Mouse (Mus musculus): Measurements from ENCODE around the gene Gins1. TPM values are rescaled to one million over a fixed set of nuclear protein-coding genes. Genes with fewer than 3 reads are reported as not detected.
"Not testable (repeated sequence)": the region's sequence is repeated elsewhere in the genome, so short reads cannot be mapped to it uniquely, and the experiment has no call there.

Gins1 gene
- polyA plus RNA-seq, 1 experiment from 2014 or later, result 26.4 TPM

DNA sequence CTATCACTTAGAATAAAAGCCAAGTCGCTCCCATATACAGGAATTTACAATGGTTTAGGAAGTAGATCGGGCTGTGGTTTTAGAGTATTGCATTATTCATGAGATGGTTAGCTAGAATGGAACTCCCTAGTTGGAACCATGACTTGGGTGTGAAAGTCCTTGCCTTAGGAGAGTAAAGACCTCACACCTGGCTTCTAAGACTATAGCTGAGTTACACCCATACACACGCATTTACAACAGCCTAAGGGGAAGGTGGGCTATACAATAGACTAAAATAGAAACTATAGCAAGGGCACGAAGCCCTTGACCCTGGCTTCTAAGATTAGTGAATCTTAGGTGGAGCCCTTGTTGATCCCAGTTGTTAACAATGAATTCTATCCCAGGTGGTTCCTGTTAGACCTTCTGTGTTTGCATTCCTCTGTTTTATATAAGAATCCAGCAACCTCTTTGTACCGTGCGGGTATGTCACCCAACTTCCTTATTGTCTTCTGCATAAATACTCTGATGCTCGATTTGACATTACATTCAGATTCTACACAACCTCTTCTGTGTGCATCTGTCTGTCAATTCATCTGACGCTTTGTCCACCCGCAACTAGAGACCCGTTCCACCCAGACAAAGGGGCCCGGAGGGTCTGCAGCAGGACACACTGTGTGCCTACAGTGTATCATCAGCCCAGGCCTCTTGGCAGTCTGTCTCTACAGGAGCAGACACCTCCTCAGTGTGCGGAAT, 42.8 kb downstream of the Gins1 start:
- H3K9ac ChIP-seq (ENCODE audit: low read depth, low read length); H3K4me2 ChIP-seq (ENCODE audit: low read depth, low read length); H3K27ac ChIP-seq (ENCODE audit: low read length); H3K36me3 ChIP-seq (ENCODE audit: control insufficient read depth, insufficient read depth, low read length); H3K9me3 ChIP-seq (ENCODE audit: control insufficient read depth, low read length); ATAC-seq; H3K4me1 ChIP-seq (ENCODE audit: control insufficient read depth, insufficient read depth, low read length); H3K27me3 ChIP-seq (replicated peaks; ENCODE audit: control insufficient read depth, insufficient read depth, low read length); H3K4me3 ChIP-seq (ENCODE audit: low read length): not testable (repeated sequence)
- WGBS, result 84% methylated on average over 12 of the region's 12 CpGs

- Histone ChIP-seq H3K27ac (ENCODE audit: low read length) (no peak overlapping the region), H3K9me3 (ENCODE audit: control insufficient read depth, low read length) (no peaks in the 10 kb centered on the region), H3K4me1 (ENCODE audit: control insufficient read depth, insufficient read depth, low read length) (no peaks in the 10 kb centered on the region), H3K4me2 (ENCODE audit: low read depth, low read length) (no peak overlapping the region), H3K36me3 (ENCODE audit: control insufficient read depth, insufficient read depth, low read length) (0 out of 2 replicates have a peak, but pooled peaks cover 2% of the 10 kb centered on the region), H3K9ac (ENCODE audit: low read depth, low read length) (no peak overlapping the region), H3K27me3 (replicated peaks; ENCODE audit: control insufficient read depth, insufficient read depth, low read length) (no peaks in the 10 kb centered on the region), H3K4me3 (ENCODE audit: low read length) (no peak overlapping the region)
- no peak for ATAC-seq
- WGBS, result 80% methylated on average over 5 of the region's 5 CpGs
Observed at GRCm38 (mm10) chr2:150948786-150949185, 43.6 kb downstream of the Gins1 start.

DNA sequence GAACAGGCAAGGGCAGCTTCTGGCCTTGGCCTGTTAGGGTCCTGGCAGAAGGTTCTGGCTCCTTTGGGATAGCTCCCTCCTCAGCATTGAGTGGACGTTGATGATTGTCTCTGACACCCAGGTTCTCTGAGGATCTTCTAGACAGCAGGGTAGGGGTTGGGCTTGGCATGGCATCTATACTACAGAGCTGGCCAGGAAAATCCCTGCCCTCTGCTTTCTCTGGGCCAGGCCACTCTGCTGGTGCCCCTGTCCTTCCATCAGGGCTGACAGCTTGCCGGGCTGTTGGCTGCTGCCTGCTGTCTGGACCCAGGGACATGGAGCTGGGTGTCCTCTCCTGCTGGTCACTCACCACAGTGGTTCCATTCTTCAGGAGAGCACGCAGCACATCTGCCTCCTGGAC, 44.5 kb downstream of the Gins1 start:
- ATAC-seq, result no peak
- Histone ChIP-seq H3K9me3 (ENCODE audit: control insufficient read depth, low read length) (no peaks in the 10 kb centered on the region), H3K27me3 (replicated peaks; ENCODE audit: control insufficient read depth, insufficient read depth, low read length) (no peaks in the 10 kb centered on the region), H3K36me3 (ENCODE audit: control insufficient read depth, insufficient read depth, low read length) (no peaks in the 10 kb centered on the region), H3K4me1 (ENCODE audit: control insufficient read depth, insufficient read depth, low read length) (no peaks in the 10 kb centered on the region), H3K4me3 (ENCODE audit: low read length) (no peak overlapping the region), H3K9ac (ENCODE audit: low read depth, low read length) (no peak overlapping the region), H3K4me2 (ENCODE audit: low read depth, low read length) (no peak overlapping the region), H3K27ac (ENCODE audit: low read length) (no peak overlapping the region)
- 90% methylated on average over 3 of the region's 3 CpGs for WGBS

DNA sequence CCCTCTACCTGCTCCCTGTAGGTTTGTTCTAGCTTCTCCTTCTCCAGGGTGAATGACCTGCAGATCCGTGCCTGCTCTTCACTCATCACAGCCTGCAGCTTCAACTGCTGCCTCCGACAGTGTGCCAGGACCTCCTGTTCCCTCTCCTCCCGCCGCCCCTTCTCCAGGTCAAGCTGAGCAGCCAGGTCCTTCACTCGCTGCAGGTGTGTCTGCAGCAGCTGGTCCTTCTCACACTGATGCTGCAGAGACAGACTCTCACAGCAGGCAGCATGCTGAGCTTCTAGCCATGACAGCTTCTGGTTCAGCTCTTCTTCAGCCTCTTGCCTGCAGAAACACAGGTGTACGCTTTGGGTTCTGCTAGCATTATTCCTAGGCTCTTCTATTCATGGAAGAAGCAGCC, 44.9 kb downstream of the Gins1 start:
- Histone ChIP-seq H3K27me3 (replicated peaks; ENCODE audit: control insufficient read depth, insufficient read depth, low read length) (no peaks in the 10 kb centered on the region), H3K36me3 (ENCODE audit: control insufficient read depth, insufficient read depth, low read length) (no peaks in the 10 kb centered on the region), H3K4me2 (ENCODE audit: low read depth, low read length) (no peak overlapping the region), H3K27ac (ENCODE audit: low read length) (no peak overlapping the region), H3K4me3 (ENCODE audit: low read length) (no peak overlapping the region), H3K9me3 (ENCODE audit: control insufficient read depth, low read length) (no peaks in the 10 kb centered on the region), H3K4me1 (ENCODE audit: control insufficient read depth, insufficient read depth, low read length) (no peaks in the 10 kb centered on the region), H3K9ac (ENCODE audit: low read depth, low read length) (no peak overlapping the region)
- WGBS, result 85% methylated on average over 6 of the region's 6 CpGs
- no peak for ATAC-seq

GRCm38 (mm10) chr2:150951201-150951600, 46.0 kb downstream of the Gins1 start:
- Histone ChIP-seq H3K4me2 (ENCODE audit: low read depth, low read length) (no peak overlapping the region), H3K27ac (ENCODE audit: low read length) (no peak overlapping the region), H3K4me1 (ENCODE audit: control insufficient read depth, insufficient read depth, low read length) (no peaks in the 10 kb centered on the region)

GRCm38 (mm10) chr2:150955859-150956258, 50.7 kb downstream of the Gins1 start:
- ATAC-seq, result no peak
- Histone ChIP-seq H3K9me3 (ENCODE audit: control insufficient read depth, low read length) (no peaks in the 10 kb centered on the region), H3K4me1 (ENCODE audit: control insufficient read depth, insufficient read depth, low read length) (no peaks in the 10 kb centered on the region), H3K27ac (ENCODE audit: low read length) (no peak overlapping the region), H3K36me3 (ENCODE audit: control insufficient read depth, insufficient read depth, low read length) (no peaks in the 10 kb centered on the region), H3K27me3 (replicated peaks; ENCODE audit: control insufficient read depth, insufficient read depth, low read length) (no peaks in the 10 kb centered on the region), H3K9ac (ENCODE audit: low read depth, low read length) (no peak overlapping the region), H3K4me3 (ENCODE audit: low read length) (no peak overlapping the region), H3K4me2 (ENCODE audit: low read depth, low read length) (no peak overlapping the region)
- 72% methylated on average over 1 of the region's 1 CpGs for WGBS

More at GRCm38 (mm10) chr2:150951201-150951600, 46.0 kb downstream of the Gins1 start:
- 94% methylated on average over 2 of the region's 2 CpGs for WGBS
- H3K9me3 ChIP-seq (ENCODE audit: control insufficient read depth, low read length), result no peaks in the 10 kb centered on the region
- no peak overlapping the region for H3K4me3 ChIP-seq (ENCODE audit: low read length)
- H3K36me3 ChIP-seq (ENCODE audit: control insufficient read depth, insufficient read depth, low read length), result no peaks in the 10 kb centered on the region
- no peaks in the 10 kb centered on the region for H3K27me3 ChIP-seq (replicated peaks; ENCODE audit: control insufficient read depth, insufficient read depth, low read length)
- no peak overlapping the region for H3K9ac ChIP-seq (ENCODE audit: low read depth, low read length)
- no peak for ATAC-seq

DNA sequence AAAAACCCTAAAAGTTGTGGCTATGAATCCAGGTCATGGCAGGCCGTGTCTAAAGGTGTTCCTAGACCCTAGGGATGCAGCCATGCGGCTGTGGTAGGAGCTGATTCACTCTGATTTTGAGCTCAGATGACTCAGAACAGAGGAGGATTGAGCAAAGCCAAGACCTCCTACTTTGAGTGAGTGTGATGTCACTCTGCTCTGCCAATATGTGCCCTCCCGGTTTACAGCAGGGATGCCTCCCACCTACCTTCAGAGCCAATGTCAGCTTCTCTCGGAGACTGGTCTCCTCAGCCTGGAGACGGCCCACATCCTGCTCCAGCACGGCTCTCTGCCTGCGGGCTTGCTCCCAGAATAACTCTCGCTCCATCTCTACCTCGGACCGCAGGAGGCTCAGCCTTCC, 54.3 kb downstream of the Gins1 start:
- ATAC-seq, result no peak
- Histone ChIP-seq H3K27ac (ENCODE audit: low read length) (no peak overlapping the region), H3K4me2 (ENCODE audit: low read depth, low read length) (no peak overlapping the region), H3K4me1 (ENCODE audit: control insufficient read depth, insufficient read depth, low read length) (no peaks in the 10 kb centered on the region), H3K9ac (ENCODE audit: low read depth, low read length) (no peak overlapping the region), H3K36me3 (ENCODE audit: control insufficient read depth, insufficient read depth, low read length) (no peaks in the 10 kb centered on the region), H3K4me3 (ENCODE audit: low read length) (no peak overlapping the region), H3K27me3 (replicated peaks; ENCODE audit: control insufficient read depth, insufficient read depth, low read length) (no peaks in the 10 kb centered on the region), H3K9me3 (ENCODE audit: control insufficient read depth, low read length) (no peaks in the 10 kb centered on the region)
- 85% methylated on average over 10 of the region's 10 CpGs for WGBS

- H3K27me3 ChIP-seq (replicated peaks; ENCODE audit: control insufficient read depth, insufficient read depth, low read length), result no peaks in the 10 kb centered on the region
- H3K4me2 ChIP-seq (ENCODE audit: low read depth, low read length), result no peak overlapping the region
- no peak for ATAC-seq
- no peak overlapping the region for H3K27ac ChIP-seq (ENCODE audit: low read length)
- no peaks in the 10 kb centered on the region for H3K4me1 ChIP-seq (ENCODE audit: control insufficient read depth, insufficient read depth, low read length)
- no peaks in the 10 kb centered on the region for H3K9me3 ChIP-seq (ENCODE audit: control insufficient read depth, low read length)
- 80% methylated on average over 3 of the region's 3 CpGs for WGBS
- no peaks in the 10 kb centered on the region for H3K36me3 ChIP-seq (ENCODE audit: control insufficient read depth, insufficient read depth, low read length)
- no peak overlapping the region for H3K9ac ChIP-seq (ENCODE audit: low read depth, low read length)
- H3K4me3 ChIP-seq (ENCODE audit: low read length), result no peak overlapping the region
Observed at GRCm38 (mm10) chr2:150963246-150963645, 58.0 kb downstream of the Gins1 start.

- Histone ChIP-seq H3K9me3 (ENCODE audit: control insufficient read depth, low read length) (no peaks in the 10 kb centered on the region), H3K9ac (ENCODE audit: low read depth, low read length) (no peak overlapping the region), H3K4me3 (ENCODE audit: low read length) (no peak overlapping the region), H3K27me3 (replicated peaks; ENCODE audit: control insufficient read depth, insufficient read depth, low read length) (no peaks in the 10 kb centered on the region), H3K27ac (ENCODE audit: low read length) (no peak overlapping the region), H3K4me1 (ENCODE audit: control insufficient read depth, insufficient read depth, low read length) (no peaks in the 10 kb centered on the region), H3K4me2 (ENCODE audit: low read depth, low read length) (no peak overlapping the region), H3K36me3 (ENCODE audit: control insufficient read depth, insufficient read depth, low read length) (no peaks in the 10 kb centered on the region)
- ATAC-seq, result no peak
- WGBS, result 87% methylated on average over 3 of the region's 3 CpGs
Observed at GRCm38 (mm10) chr2:150964641-150965040, 59.4 kb downstream of the Gins1 start.

DNA sequence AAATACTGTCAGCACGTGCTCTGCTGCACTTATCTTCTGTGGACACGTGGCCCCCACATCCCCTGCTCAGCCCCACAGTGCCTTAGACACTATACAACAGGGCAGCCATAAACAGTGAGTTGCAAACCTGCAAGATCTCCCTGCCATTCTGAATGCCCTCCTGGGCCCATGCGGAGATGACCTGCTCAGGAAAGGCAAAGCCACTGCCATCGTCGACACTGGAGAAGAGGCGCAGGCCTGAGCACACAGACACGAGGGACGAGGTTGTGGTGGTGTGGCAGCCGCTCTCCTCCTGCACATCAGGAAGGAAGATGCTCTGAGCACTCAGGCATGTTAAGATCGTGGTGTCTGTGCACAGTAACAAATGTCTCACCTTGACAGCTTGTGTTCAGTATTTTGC, 60.8 kb downstream of the Gins1 start:
- no peak for ATAC-seq
- no peaks in the 10 kb centered on the region for H3K36me3 ChIP-seq (ENCODE audit: control insufficient read depth, insufficient read depth, low read length)
- 91% methylated on average over 10 of the region's 10 CpGs for WGBS

More for the DNA sequence above, 60.8 kb downstream of the Gins1 start:
- Histone ChIP-seq H3K4me1 (ENCODE audit: control insufficient read depth, insufficient read depth, low read length) (no peaks in the 10 kb centered on the region), H3K4me3 (ENCODE audit: low read length) (no peak overlapping the region), H3K9me3 (ENCODE audit: control insufficient read depth, low read length) (no peaks in the 10 kb centered on the region), H3K9ac (ENCODE audit: low read depth, low read length) (no peak overlapping the region), H3K27me3 (replicated peaks; ENCODE audit: control insufficient read depth, insufficient read depth, low read length) (no peaks in the 10 kb centered on the region), H3K27ac (ENCODE audit: low read length) (no peak overlapping the region), H3K4me2 (ENCODE audit: low read depth, low read length) (no peak overlapping the region)
